Mouse (Mus musculus) limb, embryonic 11.5 days (tissue): ENCODE results near the gene Rabggtb. TPM values are rescaled to one million over a fixed set of nuclear protein-coding genes. Genes with fewer than 3 reads are reported as not detected.
A peak's percentile ranks its signal among the peaks of the same experiment; 100 is the strongest.

Source experiments
- ATAC-seq: fragments of 200-750 bp; cut with Nextera tagmentation; 2 replicates; pipeline ENCODE4 v1.8.0; 2017; ENCODE audit warnings: low read depth; ENCODE audit not compliant: insufficient number of reproducible peaks, low FRiP score, low TSS enrichment
- DNase-seq: peaks from one replicate; pipeline ENCODE4 v3.0.0-alpha.2; 2015; ENCODE audit warnings: low spot score
- H3K27ac ChIP-seq: fragments of 300-500 bp; sonication (generic); replicated peaks from 2 replicates; pipeline ENCODE4 v1.5.1; 2014; ENCODE audit warnings: low read depth, mild to moderate bottlenecking, low read length
- H3K27me3 ChIP-seq: fragments of 300-500 bp; sonication (generic); 2 replicates; pipeline ENCODE4 v1.6.1; 2014; ENCODE audit warnings: mild to moderate bottlenecking, low read length, mixed read lengths; ENCODE audit not compliant: control insufficient read depth, insufficient read depth
- H3K36me3 ChIP-seq: fragments of 300-500 bp; sonication (generic); 2 replicates; pipeline ENCODE4 v1.6.1; 2014; ENCODE audit warnings: mild to moderate bottlenecking, low read length, moderate library complexity, mixed read lengths; ENCODE audit not compliant: control insufficient read depth, insufficient read depth
- H3K4me1 ChIP-seq: fragments of 300-500 bp; sonication (generic); 2 replicates; pipeline ENCODE4 v1.6.1; 2014; ENCODE audit warnings: low read length, mixed read lengths; ENCODE audit not compliant: control insufficient read depth, insufficient read depth
- H3K4me2 ChIP-seq: fragments of 300-500 bp; sonication (generic); 2 replicates; pipeline ENCODE4 v1.6.1; 2014; ENCODE audit warnings: low read depth, mild to moderate bottlenecking, moderate library complexity; ENCODE audit not compliant: severe bottlenecking
- H3K4me3 ChIP-seq: fragments of 300-500 bp; sonication (generic); 2 replicates; pipeline ENCODE4 v1.5.1; 2014; ENCODE audit warnings: low read depth, low read length
- H3K9ac ChIP-seq: fragments of 300-500 bp; sonication (generic); 2 replicates; pipeline ENCODE4 v1.6.1; 2014; ENCODE audit warnings: mild to moderate bottlenecking, low read length
- H3K9me3 ChIP-seq: fragments of 300-500 bp; sonication (generic); 2 replicates; pipeline ENCODE4 v1.6.1; 2016; ENCODE audit warnings: low read length; ENCODE audit not compliant: control insufficient read depth
- WGBS: fragments of 180-500 bp; shearing (Covaris S2); extraction: QIAGEN DNeasy Blood & Tissue Kit; methylation state at CpG from one replicate; pipeline ENCODE4 v1.1.7; 2014; 5-methylcytosine and 5-hydroxymethylcytosine counted together
- polyA plus RNA-seq: library from polyadenylated mRNA; unstranded; fragments of >200 nt; fragmentation: Nextera tagmentation; extraction: Ambion mirVana; gene quantifications from 2 replicates; pipeline ENCODE4 v1.2.1, GENCODE M21; 2014

The Rabggtb gene
- polyA plus RNA-seq, 1 experiment from 2014 or later = 49.5 TPM

GRCm38 (mm10) chr3:153895454-153895853, 17.4 kb downstream of the Rabggtb start:
- no peak for DNase-seq
- Histone ChIP-seq H3K36me3 (no peaks in the 10 kb centered on the region), H3K4me2 (no peak overlapping the region), H3K4me1 (no peaks in the 10 kb centered on the region), H3K4me3 (no peak overlapping the region), H3K27me3 (no peaks in the 10 kb centered on the region), H3K9me3 (no peaks in the 10 kb centered on the region), H3K9ac (no peak overlapping the region), H3K27ac (no peak overlapping the region)
- WGBS = 84% methylated on average over 3 of the region's 3 CpGs
- ATAC-seq = no peak

GRCm38 (mm10) chr3:153889188-153889781, 23.5 kb downstream of the Rabggtb start:
- WGBS = 85% methylated on average over 7 of the region's 8 CpGs
- no peaks in the 10 kb centered on the region for H3K36me3 ChIP-seq
- no peak overlapping the region for H3K4me2 ChIP-seq
- H3K27me3 ChIP-seq = no peaks in the 10 kb centered on the region
- H3K9ac ChIP-seq = no peak overlapping the region
- no peaks in the 10 kb centered on the region for H3K4me1 ChIP-seq
- H3K4me3 ChIP-seq = no peak overlapping the region
- ATAC-seq (no peak), DNase-seq (no peak)
- H3K9me3 ChIP-seq = no peaks in the 10 kb centered on the region
- H3K27ac ChIP-seq = no peak overlapping the region

- Histone ChIP-seq H3K9ac (no peak overlapping the region), H3K4me2 (no peak overlapping the region), H3K4me3 (no peak overlapping the region), H3K27me3 (no peaks in the 10 kb centered on the region), H3K4me1 (no peaks in the 10 kb centered on the region), H3K36me3 (no peaks in the 10 kb centered on the region), H3K9me3 (no peaks in the 10 kb centered on the region), H3K27ac (no peak overlapping the region)
- WGBS = 80% methylated on average over 6 of the region's 6 CpGs
- DNase-seq = no peak
- no peak for ATAC-seq
Measured at GRCm38 (mm10) chr3:153888141-153888540, 24.7 kb downstream of the Rabggtb start.

GRCm38 (mm10) chr3:153886296-153886695, 26.5 kb downstream of the Rabggtb start:
- H3K36me3 ChIP-seq = no peaks in the 10 kb centered on the region
- H3K27me3 ChIP-seq = no peaks in the 10 kb centered on the region
- H3K9ac ChIP-seq = no peak overlapping the region

GRCm38 (mm10) chr3:153871396-153871795, 41.4 kb downstream of the Rabggtb start:
- 86% methylated on average over 5 of the region's 5 CpGs for WGBS
- no peaks in the 10 kb centered on the region for H3K36me3 ChIP-seq
- H3K9ac ChIP-seq = no peak overlapping the region
- no peaks in the 10 kb centered on the region for H3K4me1 ChIP-seq
- H3K4me3 ChIP-seq = no peak overlapping the region
- DNase-seq (no peak), ATAC-seq (no peak)
- H3K9me3 ChIP-seq = no peaks in the 10 kb centered on the region
- H3K27ac ChIP-seq = no peak overlapping the region
- H3K4me2 ChIP-seq = no peak overlapping the region
- no peaks in the 10 kb centered on the region for H3K27me3 ChIP-seq

More at GRCm38 (mm10) chr3:153886296-153886695, 26.5 kb downstream of the Rabggtb start:
- DNase-seq = no peak
- H3K4me1 ChIP-seq = no peaks in the 10 kb centered on the region
- H3K9me3 ChIP-seq = no peaks in the 10 kb centered on the region
- no peak overlapping the region for H3K4me2 ChIP-seq
- no peak overlapping the region for H3K27ac ChIP-seq
- H3K4me3 ChIP-seq = no peak overlapping the region
- ATAC-seq = no peak

- Histone ChIP-seq H3K4me3 (no peak overlapping the region), H3K27ac (no peak overlapping the region), H3K4me1 (no peaks in the 10 kb centered on the region), H3K4me2 (no peak overlapping the region), H3K9me3 (no peaks in the 10 kb centered on the region), H3K36me3 (no peaks in the 10 kb centered on the region), H3K9ac (no peak overlapping the region), H3K27me3 (no peaks in the 10 kb centered on the region)
- no peak for DNase-seq
- ATAC-seq = no peak
- 78% methylated on average over 14 of the region's 14 CpGs for WGBS
Measured at GRCm38 (mm10) chr3:153867149-153868136, 45.4 kb downstream of the Rabggtb start.

GRCm38 (mm10) chr3:153864636-153865429, 48.0 kb downstream of the Rabggtb start:
- H3K36me3 ChIP-seq = no peaks in the 10 kb centered on the region
- 90% methylated on average over 4 of the region's 4 CpGs for WGBS
- H3K27me3 ChIP-seq = no peaks in the 10 kb centered on the region
- no peak overlapping the region for H3K4me3 ChIP-seq
- H3K4me1 ChIP-seq = no peaks in the 10 kb centered on the region
- no peak overlapping the region for H3K27ac ChIP-seq
- no peaks in the 10 kb centered on the region for H3K9me3 ChIP-seq
- ATAC-seq (0 out of 2 replicates have a peak, but pooled peaks have one; percentile 26), DNase-seq (no peak)
- no peak overlapping the region for H3K4me2 ChIP-seq
- H3K9ac ChIP-seq = no peak overlapping the region

GRCm38 (mm10) chr3:153863816-153864215, 49.0 kb downstream of the Rabggtb start:
- DNase-seq (no peak), ATAC-seq (no peak)
- Histone ChIP-seq H3K36me3 (no peaks in the 10 kb centered on the region), H3K4me2 (no peak overlapping the region), H3K27me3 (no peaks in the 10 kb centered on the region), H3K4me1 (no peaks in the 10 kb centered on the region), H3K9ac (no peak overlapping the region), H3K27ac (no peak overlapping the region), H3K4me3 (no peak overlapping the region), H3K9me3 (no peaks in the 10 kb centered on the region)
- WGBS = 87% methylated on average over 2 of the region's 2 CpGs
